Mouse (Mus musculus) cortical plate, adult 2 months (tissue): Measurements from ENCODE around the gene Pemt.

Experiments
- CTCF ChIP-seq: fragments of 200-500 bp; IDR thresholded peaks from 2 replicates; pipeline ENCODE4 v1.5.1; 2011; ENCODE audit warnings: mild to moderate bottlenecking, control low read depth, low read length; ENCODE audit not compliant: insufficient read depth; ENCODE audit errors: extremely low read depth
- POLR2A ChIP-seq: fragments of 200-500 bp; IDR thresholded peaks from 2 replicates; pipeline ENCODE4 v1.6.1; 2011; ENCODE audit warnings: mild to moderate bottlenecking, low read length, control low read depth; ENCODE audit not compliant: insufficient read depth; ENCODE audit errors: extremely low read depth

DNA sequence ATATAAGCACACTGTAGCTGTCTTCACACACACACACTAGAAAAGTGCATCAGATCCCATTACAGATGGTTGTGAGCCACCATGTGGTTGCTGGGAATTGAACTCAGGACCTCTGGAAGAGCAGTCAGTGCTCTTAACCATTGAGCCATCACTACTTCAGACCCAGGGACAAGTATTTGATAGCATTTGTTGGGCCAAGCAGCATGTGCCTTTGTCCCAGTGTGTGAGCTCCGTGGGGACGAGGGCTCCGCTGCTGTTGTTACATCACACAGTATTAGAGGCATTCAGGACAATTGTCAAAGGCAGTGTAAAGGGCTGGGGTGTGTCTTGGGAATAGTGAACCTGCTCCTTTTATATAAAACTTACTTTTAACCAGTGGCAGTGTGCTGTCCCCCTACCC is 109.3 kb downstream of the Pemt start:
- no peak for TF ChIP-seq CTCF
- TF ChIP-seq POLR2A: no peak
